Mouse (Mus musculus) adrenal gland, adult 8-10 months (tissue): ENCODE data around the gene Jdp2. TPM values are rescaled to one million over a fixed set of nuclear protein-coding genes. Genes with fewer than 3 reads are reported as not detected.

Experiments
- total RNA-seq, 4 experiments: library from RNA; stranded (reverse); gene quantifications; 2 replicates each; pipeline ENCODE4 v1.2.4; 2022

Jdp2 gene
- total RNA-seq, 4 experiments from 2014 or later: 13.0 to 20.5 (median 15.2) TPM

Other genes with a start within 250 kb of the Jdp2 start
- gene Tmed10, start 224.2 kb upstream of the Jdp2 start, total RNA-seq: 100 to 1,000 TPM; 326 to 334 (median 331) TPM
- gene Fos, start 125.1 kb upstream of the Jdp2 start, total RNA-seq: 10 to 100 TPM; 13.3 to 32.9 (median 13.7) TPM
- gene Batf, start 87.6 kb downstream of the Jdp2 start, total RNA-seq: 1 to 10 TPM in 2 of 4 experiments, under 1 TPM in 2; 0.38 to 2.4 (median 1.1) TPM
- 1 to 10 TPM; 3.3 to 6.3 (median 5.7) TPM for gene Flvcr2, start 147.5 kb downstream of the Jdp2 start, total RNA-seq
- gene Erg28, start 225.5 kb downstream of the Jdp2 start, total RNA-seq: 10 to 100 TPM; 34.9 to 54.8 (median 47.3) TPM
- 10 to 100 TPM; 22.2 to 36.7 (median 27.8) TPM for gene Ttll5, start 225.6 kb downstream of the Jdp2 start, total RNA-seq